Mouse (Mus musculus) stomach, postnatal 0 days (tissue): Measurements from ENCODE around the gene Hint3. TPM values are rescaled to one million over a fixed set of nuclear protein-coding genes. Genes with fewer than 3 reads are reported as not detected.

Experiments
- ATAC-seq: fragments of 200-750 bp; cut with Nextera tagmentation; 2 replicates; pipeline ENCODE4 v1.8.0; 2017; ENCODE audit not compliant: low FRiP score, low TSS enrichment
- DNase-seq: peaks from one replicate; pipeline ENCODE4 v3.0.0-alpha.2; 2016; ENCODE audit warnings: low spot score
- H3K27ac ChIP-seq: fragments of 300-500 bp; sonication (generic); replicated peaks from 2 replicates; pipeline ENCODE4 v1.5.1; 2014; ENCODE audit warnings: mild to moderate bottlenecking, control low read depth
- H3K27me3 ChIP-seq: fragments of 300-500 bp; sonication (generic); 2 replicates; pipeline ENCODE4 v1.6.1; 2014; ENCODE audit warnings: low read length; ENCODE audit not compliant: control insufficient read depth, insufficient read depth
- H3K36me3 ChIP-seq: fragments of 300-500 bp; sonication (generic); 2 replicates; pipeline ENCODE4 v1.6.1; 2014; ENCODE audit warnings: low read length, mixed read lengths; ENCODE audit not compliant: control insufficient read depth, insufficient read depth
- H3K4me1 ChIP-seq: fragments of 300-500 bp; sonication (generic); replicated peaks from 2 replicates; pipeline ENCODE4 v1.6.1; 2014; ENCODE audit warnings: antibody characterized with exemption; ENCODE audit not compliant: control insufficient read depth, insufficient read depth
- H3K4me2 ChIP-seq: fragments of 300-500 bp; sonication (generic); replicated peaks from 2 replicates; pipeline ENCODE4 v1.6.1; 2014; ENCODE audit warnings: low read depth, mild to moderate bottlenecking, control low read depth, moderate library complexity
- H3K4me3 ChIP-seq: fragments of 300-500 bp; sonication (generic); 2 replicates; pipeline ENCODE4 v1.5.1; 2014; ENCODE audit warnings: low read depth, low read length, control low read depth
- H3K9ac ChIP-seq: fragments of 300-500 bp; sonication (generic); 2 replicates; pipeline ENCODE4 v1.6.1; 2014; ENCODE audit warnings: mild to moderate bottlenecking, low read length, control low read depth, mixed read lengths
- H3K9me3 ChIP-seq: fragments of 300-500 bp; sonication (generic); 2 replicates; pipeline ENCODE4 v1.6.1; 2016; ENCODE audit warnings: low read length; ENCODE audit not compliant: control insufficient read depth
- CTCF ChIP-seq: IDR thresholded peaks from 2 replicates; pipeline ENCODE4 v1.5.1; 2016; ENCODE audit warnings: antibody characterized with exemption, low read depth, mild to moderate bottlenecking, moderate library complexity
- EP300 ChIP-seq: optimal IDR thresholded peaks from 2 replicates; pipeline ENCODE3; 2016; ENCODE audit warnings: antibody characterized with exemption
- WGBS: fragments of 180-500 bp; shearing (Covaris S2); extraction: QIAGEN DNeasy Blood & Tissue Kit; methylation state at CpG from one replicate; pipeline ENCODE4 v1.1.7; 2014; 5-methylcytosine and 5-hydroxymethylcytosine counted together
- polyA plus RNA-seq: library from polyadenylated mRNA; unstranded; fragments of >200 nt; fragmentation: Nextera tagmentation; extraction: Ambion mirVana; gene quantifications from 2 replicates; pipeline ENCODE4 v1.2.1, GENCODE M21; 2015

Gene Hint3
- polyA plus RNA-seq, 1 experiment from 2014 or later, result 60.9 TPM

DNA sequence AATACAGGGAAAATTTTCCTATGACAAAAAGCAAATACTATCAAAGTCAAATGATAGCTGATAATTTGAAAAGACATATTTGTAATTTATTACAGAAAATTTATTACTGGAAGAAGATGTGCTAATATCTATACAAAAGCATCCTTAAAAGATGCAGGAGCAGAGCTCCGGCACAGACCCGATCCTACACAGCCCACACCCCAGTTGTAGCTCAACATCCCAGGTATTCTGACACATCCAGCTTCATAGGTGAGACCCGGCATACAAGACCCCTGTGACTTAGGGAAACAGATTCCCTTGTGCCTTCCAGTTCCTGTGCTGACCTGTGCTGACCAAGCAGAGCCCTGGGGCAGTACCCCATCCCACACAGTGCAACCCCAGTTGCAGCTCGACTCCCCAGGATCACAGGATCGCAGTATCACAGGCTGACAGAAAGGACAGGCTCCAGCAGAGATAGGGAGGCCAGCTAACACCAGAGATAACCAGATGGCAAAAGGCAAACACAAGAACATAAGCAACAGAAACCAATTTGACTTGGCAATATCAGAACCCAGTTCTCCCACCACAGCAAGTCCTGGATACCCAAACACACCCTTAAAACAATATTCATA, 51.7 kb downstream of the Hint3 start:
- TF ChIP-seq EP300 (no peak), CTCF (no peak)
- H3K9me3 ChIP-seq, result no peaks in the 10 kb centered on the region
- 92% methylated on average over 5 of the region's 5 CpGs for WGBS
- no peaks in the 10 kb centered on the region for H3K27me3 ChIP-seq
- no peak overlapping the region for H3K4me3 ChIP-seq
- H3K4me1 ChIP-seq, result no peaks in the 10 kb centered on the region
- DNase-seq (no peak), ATAC-seq (no peak)
- H3K4me2 ChIP-seq, result no peak overlapping the region
- no peaks in the 10 kb centered on the region for H3K36me3 ChIP-seq
- no peak overlapping the region for H3K9ac ChIP-seq
- no peak overlapping the region for H3K27ac ChIP-seq

DNA sequence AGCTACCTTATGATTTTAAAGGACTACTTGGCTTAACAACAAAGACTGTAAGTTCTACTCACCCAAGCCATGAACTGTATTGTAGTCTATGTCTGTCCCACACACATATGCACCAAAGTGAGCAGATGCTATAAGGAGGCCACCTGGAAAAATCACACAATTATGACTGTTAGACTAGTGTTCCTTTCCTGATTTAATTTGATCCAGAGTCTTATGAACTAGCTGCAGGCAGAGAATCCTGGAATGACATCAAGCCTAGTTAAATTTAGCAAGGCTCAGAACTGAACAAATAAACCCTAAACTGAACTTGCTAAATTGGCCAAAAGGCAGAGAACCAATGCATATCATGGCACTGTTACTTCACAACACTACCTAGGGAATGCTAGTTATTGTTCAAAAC, 63.1 kb downstream of the Hint3 start:
- H3K27ac ChIP-seq, result no peak overlapping the region
- H3K4me3 ChIP-seq, result no peak overlapping the region
- no peak overlapping the region for H3K9ac ChIP-seq

DNA sequence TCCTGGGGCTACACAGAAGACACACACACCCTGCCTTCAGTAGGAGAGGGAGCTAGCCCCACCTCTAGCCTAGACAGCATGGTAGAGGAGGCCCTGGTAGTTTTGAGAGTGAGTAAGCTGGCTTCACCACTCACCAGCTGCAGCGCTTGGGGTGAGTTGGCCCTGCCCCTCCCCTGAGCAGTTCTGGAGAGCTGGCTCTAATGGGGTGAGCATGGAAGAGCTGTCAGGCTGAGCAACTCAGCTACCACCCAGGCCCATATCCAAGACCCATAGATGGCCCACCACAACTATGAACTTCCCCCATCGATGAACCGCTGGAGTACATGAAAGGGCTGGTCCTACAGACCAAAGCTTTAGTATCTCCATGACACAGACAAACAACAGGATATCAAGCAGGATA, 64.8 kb downstream of the Hint3 start:
- 90% methylated on average over 3 of the region's 3 CpGs for WGBS
- Histone ChIP-seq H3K4me1 (no peaks in the 10 kb centered on the region), H3K27ac (no peak overlapping the region), H3K9ac (no peak overlapping the region), H3K36me3 (peaks cover 9% of the 10 kb centered on the region; the same call in 1 of the 2 replicates), H3K27me3 (no peaks in the 10 kb centered on the region), H3K4me2 (no peak overlapping the region), H3K9me3 (no peaks in the 10 kb centered on the region), H3K4me3 (no peak overlapping the region)
- no peak for ATAC-seq
- no peak for TF ChIP-seq CTCF
- no peak for TF ChIP-seq EP300
- no peak for DNase-seq

More for the DNA sequence above, 63.1 kb downstream of the Hint3 start:
- no peak for DNase-seq
- peaks cover 6% of the 10 kb centered on the region; the same call in 1 of the 2 replicates for H3K36me3 ChIP-seq
- no peak overlapping the region for H3K4me2 ChIP-seq
- H3K9me3 ChIP-seq, result no peaks in the 10 kb centered on the region
- no peaks in the 10 kb centered on the region for H3K27me3 ChIP-seq
- TF ChIP-seq EP300, result no peak
- H3K4me1 ChIP-seq, result no peaks in the 10 kb centered on the region
- no peak for ATAC-seq

Other genes with a start within 250 kb of the Hint3 start
- 15.1 and 15.9 TPM in 2 replicates for gene Trmt11, start 28.9 kb downstream of the Hint3 start, polyA plus RNA-seq
- 11.4 and 12.2 TPM in 2 replicates for gene Ncoa7, start 173.7 kb upstream of the Hint3 start, polyA plus RNA-seq
- gene Hey2, start 213.2 kb upstream of the Hint3 start, polyA plus RNA-seq, result 1.7 and 1.8 TPM in 2 replicates